9 mouse cellular contexts compared by ENCODE assay signal in genomic region chr4:87401316-87402172, GRCm38 (mm10).
A peak's percentile ranks its signal among the peaks of the same experiment; 100 is the strongest.
DNase-seq lines count a peak whose midpoint lies in the region; ATAC-seq lines count a peak whose summit lies in the region.
"Had no signal": no experiment of that assay in that cellular context is flagged by ENCODE, and none has a peak within 500 bp of the region (broad histone marks: within the 10 kb centered on the region; RNA-seq: fewer than 3 reads in every experiment).

No protein-coding gene starts in this region.

- H3K9me3 ChIP-seq in kidney, embryonic 16.5 days (ENCODE audit: low read length), result no peaks in the 10 kb centered on the region
- H3K9me3 ChIP-seq in forebrain, embryonic 12.5 days, result no peaks in the 10 kb centered on the region
- 0 out of 2 replicates have a peak, but pooled peaks cover 2% of the 10 kb centered on the region for H3K9me3 ChIP-seq in heart, embryonic 16.5 days (replicated peaks; ENCODE audit: control insufficient read depth, low read length)
- H3K9me3 ChIP-seq in midbrain, embryonic 10.5 days (replicated peaks), result no peaks in the 10 kb centered on the region
- H3K9me3 ChIP-seq in stomach, embryonic 16.5 days (replicated peaks; ENCODE audit: control insufficient read depth, low read length), result no peaks in the 10 kb centered on the region
- H3K9me3 ChIP-seq: G1E had no signal

- peak overlapping the region; percentile 31; the same call in 1 of the 2 replicates for H3K9ac ChIP-seq in kidney, embryonic 16.5 days (replicated peaks; ENCODE audit: low read length)
- no peak overlapping the region for H3K9ac ChIP-seq in forebrain, embryonic 12.5 days
- H3K9ac ChIP-seq in heart, embryonic 16.5 days (ENCODE audit: low read length), result 0 out of 2 replicates have a peak overlapping the region, but pooled peaks have one; percentile 6
- H3K9ac ChIP-seq in stomach, embryonic 16.5 days (ENCODE audit: low read length), result no peak overlapping the region

- 0 out of 2 replicates have a peak, but pooled peaks have one; percentile 63 for ATAC-seq in kidney, embryonic 16.5 days (ENCODE audit: low FRiP score, low TSS enrichment)
- ATAC-seq in forebrain, embryonic 12.5 days (ENCODE audit: low FRiP score), result peak; percentile 65; the same call in 1 of the 2 replicates
- ATAC-seq in heart, embryonic 16.5 days (replicated peaks; ENCODE audit: extremely low read depth, insufficient read depth, low FRiP score), result peak; percentile 65
- ATAC-seq in stomach, embryonic 16.5 days (ENCODE audit: insufficient read depth, low FRiP score), result peak; percentile 60; the same call in 1 of the 2 replicates
- ATAC-seq in activated CD4-positive, CD25-positive, alpha-beta regulatory T cell, adult 4 months, result no peak

- WGBS in kidney, embryonic 16.5 days, result 17% methylated on average over 20 of the region's 20 CpGs
- WGBS in forebrain, embryonic 12.5 days, result 58% methylated on average over 20 of the region's 20 CpGs
- WGBS in heart, embryonic 16.5 days, result 30% methylated on average over 20 of the region's 20 CpGs
- WGBS in midbrain, embryonic 10.5 days, result 74% methylated on average over 20 of the region's 20 CpGs
- WGBS in stomach, embryonic 16.5 days, result 25% methylated on average over 20 of the region's 20 CpGs

- H3K4me2 ChIP-seq in kidney, embryonic 16.5 days (replicated peaks; ENCODE audit: low read depth, low read length), result peak overlapping the region; percentile 32
- H3K4me2 ChIP-seq in forebrain, embryonic 12.5 days, result peak overlapping the region; percentile 17
- H3K4me2 ChIP-seq in heart, embryonic 16.5 days (ENCODE audit: low read depth, low read length), result peak overlapping the region; percentile 61
- H3K4me2 ChIP-seq in stomach, embryonic 16.5 days (ENCODE audit: low read depth, low read length), result peak overlapping the region; percentile 12

- H3K36me3 ChIP-seq in kidney, embryonic 16.5 days (ENCODE audit: insufficient read depth, low read length), result no peaks in the 10 kb centered on the region
- H3K36me3 ChIP-seq in forebrain, embryonic 12.5 days (replicated peaks), result no peaks in the 10 kb centered on the region
- no peaks in the 10 kb centered on the region for H3K36me3 ChIP-seq in heart, embryonic 16.5 days (ENCODE audit: control insufficient read depth, insufficient read depth)
- no peaks in the 10 kb centered on the region for H3K36me3 ChIP-seq in midbrain, embryonic 10.5 days
- H3K36me3 ChIP-seq in stomach, embryonic 16.5 days (ENCODE audit: control insufficient read depth, insufficient read depth, low read length), result no peaks in the 10 kb centered on the region
- H3K36me3 ChIP-seq: G1E had no signal

- peak overlapping the region; percentile 6; the same call in 1 of the 2 replicates for H3K27ac ChIP-seq in kidney, embryonic 16.5 days (ENCODE audit: low read length)
- H3K27ac ChIP-seq in forebrain, embryonic 12.5 days, result no peak overlapping the region
- peak overlapping the region; percentile 33 for H3K27ac ChIP-seq in heart, embryonic 16.5 days (ENCODE audit: low read length)
- peak overlapping the region; percentile 63 for H3K27ac ChIP-seq in midbrain, embryonic 10.5 days (replicated peaks)
- H3K27ac ChIP-seq in stomach, embryonic 16.5 days (ENCODE audit: low read length), result no peak overlapping the region

- H3K27me3 ChIP-seq in kidney, embryonic 16.5 days (ENCODE audit: insufficient read depth, low read length), result no peaks in the 10 kb centered on the region
- no peaks in the 10 kb centered on the region for H3K27me3 ChIP-seq in forebrain, embryonic 12.5 days
- H3K27me3 ChIP-seq in heart, embryonic 16.5 days (ENCODE audit: control insufficient read depth, insufficient read depth, low read length), result no peaks in the 10 kb centered on the region
- H3K27me3 ChIP-seq in midbrain, embryonic 10.5 days (ENCODE audit: low read depth, poor library complexity, severe bottlenecking), result no peaks in the 10 kb centered on the region
- no peaks in the 10 kb centered on the region for H3K27me3 ChIP-seq in stomach, embryonic 16.5 days (ENCODE audit: control insufficient read depth, insufficient read depth, low read length)

- H3K4me1 ChIP-seq in kidney, embryonic 16.5 days (ENCODE audit: insufficient read depth, low read length), result peaks cover 14% of the 10 kb centered on the region
- H3K4me1 ChIP-seq in forebrain, embryonic 12.5 days, result peaks cover 10% of the 10 kb centered on the region
- peaks cover 5% of the 10 kb centered on the region; the same call in 1 of the 2 replicates for H3K4me1 ChIP-seq in heart, embryonic 16.5 days (ENCODE audit: control insufficient read depth, insufficient read depth, low read length)
- H3K4me1 ChIP-seq in midbrain, embryonic 10.5 days, result peaks cover 16% of the 10 kb centered on the region
- H3K4me1 ChIP-seq in stomach, embryonic 16.5 days (ENCODE audit: control insufficient read depth, insufficient read depth, low read length), result 0 out of 2 replicates have a peak, but pooled peaks cover 3% of the 10 kb centered on the region

- no peak for DNase-seq in kidney, adult 8-10 months
- DNase-seq in layer of hippocampus, adult 9-11 months, result peak; percentile 44
- peak; percentile 13 for DNase-seq in midbrain, embryonic 10.5 days (ENCODE audit: low spot score)

- peak overlapping the region; percentile 20 for H3K4me3 ChIP-seq in kidney, embryonic 16.5 days (ENCODE audit: low read length)
- H3K4me3 ChIP-seq in forebrain, embryonic 12.5 days (replicated peaks), result no peak overlapping the region
- peak overlapping the region; percentile 20 for H3K4me3 ChIP-seq in heart, embryonic 16.5 days (ENCODE audit: low read length)
- no peak overlapping the region for H3K4me3 ChIP-seq in midbrain, embryonic 10.5 days
- H3K4me3 ChIP-seq in stomach, embryonic 16.5 days (replicated peaks; ENCODE audit: low read length), result no peak overlapping the region

Comparison
In these comparisons a context has a peak if more than half of its experiments do, and no peak if none do; other contexts are left out.
1. H3K27ac ChIP-seq: peak in kidney, embryonic 16.5 days (single experiment), heart, embryonic 16.5 days (single experiment) and midbrain, embryonic 10.5 days (single experiment); none in forebrain, embryonic 12.5 days (single experiment) and stomach, embryonic 16.5 days (single experiment).
2. H3K4me3 ChIP-seq: peak in kidney, embryonic 16.5 days (single experiment) and heart, embryonic 16.5 days (single experiment); none in forebrain, embryonic 12.5 days (single experiment), midbrain, embryonic 10.5 days (single experiment) and stomach, embryonic 16.5 days (single experiment).
3. H3K9ac ChIP-seq: peak in kidney, embryonic 16.5 days (single experiment) and heart, embryonic 16.5 days (single experiment); none in forebrain, embryonic 12.5 days (single experiment) and stomach, embryonic 16.5 days (single experiment).
4. DNase-seq: peak in layer of hippocampus, adult 9-11 months (single experiment) and midbrain, embryonic 10.5 days (single experiment); none in kidney, adult 8-10 months (0 of 2).
5. Peak in every context shown above with its lines, with median percentiles within 50 percentile points of each other: H3K4me2 ChIP-seq.